ENCODE assay signal across 17 mouse cellular contexts in genomic region chr17:58363582-58364267, GRCm38 (mm10).
"Had no signal": no experiment of that assay in that cellular context is flagged by ENCODE, and none has a peak within 500 bp of the region (broad histone marks: within the 10 kb centered on the region; RNA-seq: fewer than 3 reads in every experiment).

No protein-coding gene starts in this region.

- H3K4me1 ChIP-seq: limb, embryonic 10.5 days; liver, embryonic 15.5 days had no signal

- H3K36me3 ChIP-seq: limb, embryonic 10.5 days; liver, embryonic 15.5 days had no signal

- DNase-seq: kidney, adult 11 months; kidney, adult 9 months; kidney, postnatal 4 days; lung, adult 2 months; lung, postnatal 36 days; retina, postnatal 1 day; right cerebral cortex, postnatal 4 days; spleen, adult 18-20 months; thymus, adult 18-20 months; thymus, postnatal 25 days had no signal

- H3K27me3 ChIP-seq: liver, embryonic 15.5 days had no signal

- H3K27ac ChIP-seq: kidney, postnatal 0 days; limb, embryonic 10.5 days; liver, embryonic 15.5 days had no signal

- H3K4me3 ChIP-seq: limb, embryonic 10.5 days; liver, embryonic 15.5 days had no signal

- H3K4me2 ChIP-seq: liver, embryonic 11.5 days; liver, embryonic 15.5 days; midbrain, embryonic 11.5 days had no signal

- H3K9me3 ChIP-seq: limb, embryonic 10.5 days; liver, embryonic 15.5 days had no signal

- ATAC-seq: lung, postnatal 0 days; midbrain, embryonic 16.5 days had no signal

- H3K9ac ChIP-seq: liver, embryonic 15.5 days had no signal
